Mouse (Mus musculus) liver, embryonic 14.5 days (tissue): ENCODE measurements around the gene Fopnl.

ENCODE experiments used
- CTCF ChIP-seq: IDR thresholded peaks from 2 replicates; pipeline ENCODE4 v1.5.1; 2016; ENCODE audit warnings: antibody characterized with exemption, low read depth, control low read depth
- EP300 ChIP-seq: IDR thresholded peaks from 2 replicates; pipeline ENCODE4 v1.6.1; 2016; ENCODE audit warnings: antibody characterized with exemption, low read depth

DNA sequence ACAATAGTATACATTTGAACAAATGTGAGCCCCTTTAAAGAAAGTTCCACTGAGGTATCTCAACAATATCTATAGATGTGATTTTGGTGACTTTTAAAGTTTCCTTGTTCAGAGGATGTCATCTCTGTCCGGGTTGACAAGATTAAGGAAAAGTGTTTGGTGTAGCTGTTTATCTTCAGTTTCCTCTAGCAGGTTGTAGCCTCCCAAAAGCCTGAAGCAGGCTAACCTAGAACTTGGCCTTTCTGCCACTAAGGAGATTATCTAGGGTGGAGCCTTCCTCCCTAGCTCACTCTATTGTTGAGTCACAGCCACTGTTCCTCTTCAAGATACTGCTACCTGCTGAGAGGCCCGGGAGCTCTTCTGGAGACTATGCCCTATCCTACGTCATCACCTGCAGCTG lies 27.8 kb upstream of the Fopnl start:
- TF ChIP-seq CTCF (no peak), EP300 (no peak)
